Mouse (Mus musculus): Measurements from ENCODE around the gene Slc9a9. TPM values are rescaled to one million over a fixed set of nuclear protein-coding genes. Genes with fewer than 3 reads are reported as not detected.
A peak's percentile ranks its signal among the peaks of the same experiment; 100 is the strongest.
"Not testable (repeated sequence)": the region's sequence is repeated elsewhere in the genome, so short reads cannot be mapped to it uniquely, and the experiment has no call there.

Slc9a9 gene
- 2.0 and 2.6 TPM in 2 replicates for polyA plus RNA-seq (2016; fragmentation: Nextera tagmentation; extraction: Ambion mirVana)

- peak within 1 kb of the TSS; percentile 60 for H3K4me3 ChIP-seq
- peak within 1 kb of the TSS; percentile 48 for H3K27ac ChIP-seq (replicated peaks)
- H3K9me3 ChIP-seq, result no peaks in the 10 kb centered on the region
- peaks cover 19% of the 10 kb centered on the region for H3K4me1 ChIP-seq
- no peaks in the 10 kb centered on the region for H3K27me3 ChIP-seq (replicated peaks; ENCODE audit: low read depth, poor library complexity, severe bottlenecking)
- WGBS, result 3% methylated on average over 23 of the region's 23 CpGs
- peak; percentile 54 for DNase-seq (ENCODE audit: low spot score)
- no peaks in the 10 kb centered on the region for H3K36me3 ChIP-seq (replicated peaks)
Measured at GRCm38 (mm10) chr9:94669791-94670577, at the start of gene Slc9a9. Gene Slc9a9, plus strand, starts transcription at chr9:94669909.

- Histone ChIP-seq H3K36me3 (replicated peaks) (no peaks in the 10 kb centered on the region), H3K9me3 (no peaks in the 10 kb centered on the region), H3K27ac (replicated peaks) (no peak overlapping the region), H3K4me3 (no peak overlapping the region), H3K27me3 (replicated peaks; ENCODE audit: low read depth, poor library complexity, severe bottlenecking) (no peaks in the 10 kb centered on the region), H3K4me1 (peaks cover 6% of the 10 kb centered on the region)
- no peak for DNase-seq (ENCODE audit: low spot score)
- 86% methylated on average over 6 of the region's 6 CpGs for WGBS
Measured at GRCm38 (mm10) chr9:94620342-94620741, 49.4 kb upstream of the Slc9a9 start.

- 84% methylated on average over 10 of the region's 10 CpGs for WGBS
- no peak overlapping the region for H3K4me3 ChIP-seq
Measured at GRCm38 (mm10) chr9:94620846-94621245, 48.9 kb upstream of the Slc9a9 start.

GRCm38 (mm10) chr9:94621902-94622301 is 47.8 kb upstream of the Slc9a9 start:
- Histone ChIP-seq H3K4me3 (no peak overlapping the region), H3K27me3 (replicated peaks; ENCODE audit: low read depth, poor library complexity, severe bottlenecking) (no peaks in the 10 kb centered on the region), H3K27ac (replicated peaks) (no peak overlapping the region), H3K36me3 (replicated peaks) (no peaks in the 10 kb centered on the region), H3K4me1 (peaks cover 6% of the 10 kb centered on the region), H3K9me3 (no peaks in the 10 kb centered on the region)
- WGBS, result 73% methylated on average over 2 of the region's 2 CpGs
- no peak for DNase-seq (ENCODE audit: low spot score)

More at GRCm38 (mm10) chr9:94620846-94621245, 48.9 kb upstream of the Slc9a9 start:
- Histone ChIP-seq H3K4me1 (peaks cover 6% of the 10 kb centered on the region), H3K27me3 (replicated peaks; ENCODE audit: low read depth, poor library complexity, severe bottlenecking) (no peaks in the 10 kb centered on the region), H3K9me3 (no peaks in the 10 kb centered on the region), H3K36me3 (replicated peaks) (no peaks in the 10 kb centered on the region), H3K27ac (replicated peaks) (no peak overlapping the region)
- DNase-seq (ENCODE audit: low spot score), result no peak

DNA sequence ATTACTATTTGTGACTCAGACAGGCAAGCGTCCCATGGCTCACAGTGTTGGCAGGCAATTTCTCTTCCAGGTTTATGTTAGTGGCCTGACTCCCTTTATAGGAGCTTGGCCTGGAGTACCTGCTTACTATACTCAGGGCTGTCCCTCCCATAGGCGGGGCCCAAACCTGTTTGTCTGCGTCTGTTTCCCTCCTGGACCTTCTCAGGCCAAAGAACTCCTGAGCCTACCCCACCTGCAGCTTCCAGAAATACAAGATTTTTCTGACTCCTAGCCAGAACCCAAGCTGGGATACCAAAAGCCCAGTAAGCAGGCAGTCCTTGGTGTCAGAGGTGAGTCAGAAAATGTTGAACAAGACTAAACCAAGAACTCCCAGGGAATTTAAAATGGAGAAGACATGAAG is 43.0 kb upstream of the Slc9a9 start:
- Histone ChIP-seq H3K27me3 (replicated peaks; ENCODE audit: low read depth, poor library complexity, severe bottlenecking) (no peaks in the 10 kb centered on the region), H3K4me3 (no peak overlapping the region), H3K27ac (replicated peaks) (no peak overlapping the region), H3K4me1 (no peaks in the 10 kb centered on the region), H3K9me3 (no peaks in the 10 kb centered on the region), H3K36me3 (replicated peaks) (no peaks in the 10 kb centered on the region)
- WGBS, result 90% methylated on average over 3 of the region's 3 CpGs
- DNase-seq (ENCODE audit: low spot score), result no peak

- H3K27me3 ChIP-seq (replicated peaks; ENCODE audit: low read depth, poor library complexity, severe bottlenecking), result no peaks in the 10 kb centered on the region
- 74% methylated on average over 3 of the region's 3 CpGs for WGBS
- no peaks in the 10 kb centered on the region for H3K9me3 ChIP-seq
- H3K4me3 ChIP-seq, result no peak overlapping the region
- no peaks in the 10 kb centered on the region for H3K4me1 ChIP-seq
- H3K36me3 ChIP-seq (replicated peaks), result no peaks in the 10 kb centered on the region
- no peak for DNase-seq (ENCODE audit: low spot score)
- H3K27ac ChIP-seq (replicated peaks), result no peak overlapping the region
Measured at GRCm38 (mm10) chr9:94628948-94629347, 40.8 kb upstream of the Slc9a9 start.

DNA sequence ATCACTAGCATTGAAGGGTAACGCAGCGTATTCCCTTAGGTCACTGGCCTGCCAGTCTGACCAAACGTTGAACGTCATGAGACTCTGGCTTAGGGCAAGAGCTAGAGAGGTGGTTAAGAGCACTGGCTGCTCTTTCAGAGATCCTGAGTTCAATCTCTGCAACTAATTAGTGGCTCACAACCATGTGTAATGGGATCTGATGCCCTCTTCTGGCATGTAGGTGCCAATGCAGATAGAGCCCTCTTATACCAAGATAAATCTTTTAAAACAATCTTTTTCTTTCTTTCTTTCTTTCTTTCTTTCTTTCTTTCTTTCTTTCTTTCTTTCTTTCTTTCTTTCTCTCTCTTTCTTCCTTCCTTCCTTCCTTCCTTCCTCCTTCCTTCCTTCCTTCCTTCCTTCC is 35.4 kb upstream of the Slc9a9 start:
- H3K9me3 ChIP-seq; H3K27ac ChIP-seq (replicated peaks); H3K27me3 ChIP-seq (replicated peaks; ENCODE audit: low read depth, poor library complexity, severe bottlenecking); H3K4me1 ChIP-seq; DNase-seq (ENCODE audit: low spot score); H3K4me3 ChIP-seq; H3K36me3 ChIP-seq (replicated peaks): not testable (repeated sequence)
- WGBS, result 81% methylated on average over 4 of the region's 4 CpGs

DNA sequence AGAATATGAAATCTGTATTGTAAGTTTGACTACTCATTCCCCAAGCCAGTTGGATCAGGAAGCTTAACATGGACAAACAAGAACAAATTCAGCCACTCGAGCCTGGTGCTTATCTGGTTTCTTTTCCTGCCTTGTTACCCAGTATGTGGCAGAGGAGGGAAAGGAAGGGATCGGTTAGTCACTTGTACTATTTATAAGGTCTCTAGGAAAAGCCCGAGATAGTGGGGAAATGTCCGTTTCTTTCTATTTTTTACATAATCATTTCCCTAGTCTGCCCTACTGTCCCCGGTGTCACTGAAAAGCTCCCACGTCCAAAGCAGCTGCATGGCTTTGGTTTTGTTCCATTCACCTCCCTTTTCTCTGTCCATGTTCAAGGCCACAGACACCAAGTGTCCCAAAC is 24.1 kb upstream of the Slc9a9 start:
- no peaks in the 10 kb centered on the region for H3K4me1 ChIP-seq
- no peak overlapping the region for H3K27ac ChIP-seq (replicated peaks)
- WGBS, result 86% methylated on average over 6 of the region's 6 CpGs
- H3K36me3 ChIP-seq (replicated peaks), result no peaks in the 10 kb centered on the region
- H3K9me3 ChIP-seq, result no peaks in the 10 kb centered on the region
- no peaks in the 10 kb centered on the region for H3K27me3 ChIP-seq (replicated peaks; ENCODE audit: low read depth, poor library complexity, severe bottlenecking)
- DNase-seq (ENCODE audit: low spot score), result no peak
- H3K4me3 ChIP-seq, result no peak overlapping the region

- no peaks in the 10 kb centered on the region for H3K4me1 ChIP-seq
- no peak for DNase-seq (ENCODE audit: low spot score)
- no peak overlapping the region for H3K27ac ChIP-seq (replicated peaks)
- no peaks in the 10 kb centered on the region for H3K27me3 ChIP-seq (replicated peaks; ENCODE audit: low read depth, poor library complexity, severe bottlenecking)
- no peak overlapping the region for H3K4me3 ChIP-seq
- WGBS, result 73% methylated on average over 4 of the region's 4 CpGs
- no peaks in the 10 kb centered on the region for H3K36me3 ChIP-seq (replicated peaks)
- H3K9me3 ChIP-seq, result no peaks in the 10 kb centered on the region
Measured at GRCm38 (mm10) chr9:94647425-94647824, 22.3 kb upstream of the Slc9a9 start.

- Histone ChIP-seq H3K4me3 (no peak overlapping the region), H3K27me3 (replicated peaks; ENCODE audit: low read depth, poor library complexity, severe bottlenecking) (no peaks in the 10 kb centered on the region), H3K36me3 (replicated peaks) (no peaks in the 10 kb centered on the region), H3K9me3 (no peaks in the 10 kb centered on the region), H3K4me1 (no peaks in the 10 kb centered on the region), H3K27ac (replicated peaks) (no peak overlapping the region)
- WGBS, result 91% methylated on average over 1 of the region's 1 CpGs
- DNase-seq (ENCODE audit: low spot score), result no peak
Measured at GRCm38 (mm10) chr9:94649991-94650390, 19.7 kb upstream of the Slc9a9 start.

DNA sequence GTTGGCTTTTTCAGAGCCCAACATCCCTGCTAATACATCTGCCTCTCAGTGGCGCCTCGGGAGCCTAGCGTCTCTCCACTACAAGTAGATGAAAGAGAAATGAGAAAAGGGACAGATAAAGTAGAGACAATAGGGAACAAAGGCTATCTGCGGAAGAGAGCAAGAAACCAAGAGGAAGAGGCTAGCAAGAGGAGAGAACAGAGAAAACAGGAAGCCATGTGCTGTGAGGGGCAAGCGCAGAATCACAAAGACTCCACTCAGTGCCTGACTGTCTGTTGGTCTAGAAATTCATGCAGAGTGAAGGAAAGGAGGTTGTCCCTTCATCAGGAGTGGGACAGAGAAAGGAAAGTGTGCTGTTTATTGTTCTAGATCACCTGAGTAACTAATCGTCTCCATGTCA is 16.5 kb upstream of the Slc9a9 start:
- 88% methylated on average over 6 of the region's 6 CpGs for WGBS

GRCm38 (mm10) chr9:94653827-94654226 is 15.9 kb upstream of the Slc9a9 start:
- H3K27ac ChIP-seq (replicated peaks), result no peak overlapping the region
- no peaks in the 10 kb centered on the region for H3K36me3 ChIP-seq (replicated peaks)
- no peak overlapping the region for H3K4me3 ChIP-seq
- DNase-seq (ENCODE audit: low spot score), result no peak
- no peaks in the 10 kb centered on the region for H3K4me1 ChIP-seq
- H3K9me3 ChIP-seq, result no peaks in the 10 kb centered on the region
- 85% methylated on average over 2 of the region's 2 CpGs for WGBS
- no peaks in the 10 kb centered on the region for H3K27me3 ChIP-seq (replicated peaks; ENCODE audit: low read depth, poor library complexity, severe bottlenecking)

More for the DNA sequence above, 16.5 kb upstream of the Slc9a9 start:
- DNase-seq (ENCODE audit: low spot score), result no peak
- Histone ChIP-seq H3K27ac (replicated peaks) (no peak overlapping the region), H3K36me3 (replicated peaks) (no peaks in the 10 kb centered on the region), H3K27me3 (replicated peaks; ENCODE audit: low read depth, poor library complexity, severe bottlenecking) (no peaks in the 10 kb centered on the region), H3K4me3 (no peak overlapping the region), H3K4me1 (no peaks in the 10 kb centered on the region), H3K9me3 (no peaks in the 10 kb centered on the region)

DNA sequence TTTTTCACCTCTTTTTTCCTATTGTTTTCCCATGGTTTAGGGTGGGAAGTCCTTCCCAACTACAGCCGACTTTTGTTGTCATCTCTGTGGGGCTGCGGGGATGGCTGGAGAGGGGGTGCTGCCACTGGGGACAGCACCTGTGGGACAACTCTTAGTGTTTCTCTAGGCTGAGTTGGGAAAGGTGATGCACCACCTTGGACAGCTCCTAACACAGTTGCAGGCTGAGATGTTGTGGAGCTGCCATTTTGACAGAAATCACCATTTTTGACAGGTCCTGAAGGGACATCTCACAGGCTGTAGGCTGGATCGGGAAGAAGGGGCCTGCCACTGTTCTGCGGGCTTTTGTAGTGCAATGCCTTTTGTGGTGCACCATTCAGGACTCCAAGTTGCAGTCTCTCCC is 13.4 kb upstream of the Slc9a9 start:
- no peaks in the 10 kb centered on the region for H3K27me3 ChIP-seq (replicated peaks; ENCODE audit: low read depth, poor library complexity, severe bottlenecking)
- no peaks in the 10 kb centered on the region for H3K36me3 ChIP-seq (replicated peaks)
- H3K4me3 ChIP-seq, result no peak overlapping the region
- no peak for DNase-seq (ENCODE audit: low spot score)
- H3K9me3 ChIP-seq, result no peaks in the 10 kb centered on the region
- H3K27ac ChIP-seq (replicated peaks), result no peak overlapping the region
- WGBS, result 86% methylated on average over 4 of the region's 4 CpGs
- H3K4me1 ChIP-seq, result no peaks in the 10 kb centered on the region

Data from embryonic facial prominence, embryonic 10.5 days (tissue).